Mouse (Mus musculus) left cerebral cortex, adult 8-10 months (tissue): ENCODE data around the gene Pkp1. TPM values are rescaled to one million over a fixed set of nuclear protein-coding genes. Genes with fewer than 3 reads are reported as not detected.

Experiments
- DNase-seq, 2 experiments: peaks; one replicate each; pipeline ENCODE4 v3.0.0; 2022; ENCODE audit warnings: low spot score in 2 of 2
- total RNA-seq, 4 experiments: library from RNA; stranded (reverse); gene quantifications; 2 replicates each; pipeline ENCODE4 v1.2.4; 2022

Pkp1 gene
- total RNA-seq, 4 experiments from 2014 or later = 0.17 to 0.36 (median 0.20) TPM

DNA sequence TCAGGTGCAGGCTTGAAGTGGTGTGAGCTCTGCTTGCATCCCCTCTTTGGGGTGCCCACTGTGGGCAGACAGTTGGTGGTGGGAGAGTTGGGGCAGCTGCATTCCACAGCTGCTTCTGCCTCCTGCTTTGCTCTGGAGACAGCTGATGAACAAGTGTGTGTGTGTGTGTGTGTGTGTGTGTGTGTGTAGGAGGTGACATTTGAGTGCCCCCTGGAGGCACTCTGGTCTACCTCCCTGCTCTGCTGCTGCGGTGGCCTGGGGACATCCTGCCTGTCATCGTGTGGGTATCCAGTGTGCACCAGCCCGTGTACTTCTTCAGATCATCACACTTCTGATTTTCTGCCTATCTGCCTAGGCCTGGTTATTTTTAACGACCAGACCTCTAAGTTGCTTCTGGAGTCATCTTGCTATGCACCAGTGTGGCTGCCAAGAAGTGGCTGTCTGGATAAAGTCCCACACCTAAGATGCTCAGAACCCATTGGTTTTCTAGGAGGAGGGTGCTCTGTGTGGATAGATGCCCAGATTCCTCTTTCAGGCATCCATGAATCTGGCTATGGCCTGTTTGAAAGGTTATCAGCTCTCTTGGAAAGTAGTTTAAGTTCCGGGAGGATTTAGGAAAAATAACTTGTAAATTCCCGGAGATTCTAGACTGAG is 84.7 kb downstream of the Pkp1 start:
- DNase-seq = no peak

DNA sequence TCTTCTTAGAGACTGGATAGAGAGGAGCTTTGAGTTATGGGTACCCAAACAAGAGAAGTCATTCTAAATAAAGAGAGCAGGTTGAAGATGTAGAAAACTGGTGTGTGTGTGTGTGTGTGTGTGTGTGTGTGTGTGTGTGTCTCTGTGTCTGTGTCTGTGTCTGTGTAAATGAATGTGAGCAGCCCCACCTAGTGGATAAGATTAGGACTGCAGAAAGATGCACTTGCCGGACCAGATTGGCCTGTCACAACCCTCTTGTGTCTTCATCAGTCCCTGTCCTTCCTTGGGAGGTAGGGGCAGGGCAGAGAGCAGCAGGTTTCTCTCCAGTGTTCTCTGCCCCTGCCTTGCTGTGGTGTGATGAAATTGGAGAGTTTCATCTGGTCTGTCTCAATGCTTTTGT is 90.1 kb downstream of the Pkp1 start:
- DNase-seq = no peak

DNA sequence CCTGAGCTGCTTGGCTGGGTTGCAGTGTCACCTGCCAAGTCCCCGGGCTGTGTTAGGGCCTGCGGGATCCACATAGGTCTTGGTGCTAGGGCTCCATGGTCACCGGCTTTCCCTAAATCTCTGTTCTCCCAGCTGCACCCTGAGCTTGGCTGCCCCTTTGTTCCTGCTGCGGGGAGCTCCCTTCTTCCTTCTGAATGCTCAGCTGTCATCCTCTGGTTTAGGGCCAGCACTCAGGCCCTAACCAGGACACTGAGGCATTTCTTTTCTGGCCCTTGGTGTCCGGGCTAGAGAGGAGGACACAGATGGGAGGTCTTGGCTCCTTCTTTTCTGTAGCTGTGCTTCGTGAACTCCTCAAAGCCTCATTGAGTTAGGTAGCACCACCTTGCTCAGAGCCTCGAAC is 97.2 kb downstream of the Pkp1 start:
- DNase-seq = no peak

Other genes with a start within 250 kb of the Pkp1 start
- 100 to 1,000 TPM; 277 to 320 (median 278) TPM for gene Csrp1, start 199.1 kb downstream of the Pkp1 start, total RNA-seq
- 10 to 100 TPM; 20.7 to 22.0 (median 21.7) TPM for gene Phlda3, start 153.1 kb downstream of the Pkp1 start, total RNA-seq
- gene Tnni1, start 139.8 kb downstream of the Pkp1 start, total RNA-seq = 1 to 10 TPM; 3.7 to 7.8 (median 4.2) TPM
- gene Lad1, start 100.6 kb downstream of the Pkp1 start, total RNA-seq = 1 to 10 TPM in 2 of 4 experiments, under 1 TPM in 2; 0.68 to 1.2 (median 1.1) TPM
- gene Tnnt2, start 82.9 kb downstream of the Pkp1 start, total RNA-seq = 10 to 100 TPM; 11.8 to 18.8 (median 13.4) TPM
- 10 to 100 TPM; 14.0 to 17.5 (median 14.3) TPM for gene Igfn1, start 87.1 kb upstream of the Pkp1 start, total RNA-seq
- gene Tmem9, start 88.9 kb upstream of the Pkp1 start, total RNA-seq = 10 to 100 TPM; 56.1 to 74.4 (median 67.6) TPM
- 1 to 10 TPM; 1.2 to 2.5 (median 2.1) TPM for gene Ascl5, start 131.6 kb upstream of the Pkp1 start, total RNA-seq
- gene Cacna1s, start 133.5 kb upstream of the Pkp1 start, total RNA-seq = 1 to 10 TPM in 3 of 4 experiments, under 1 TPM in 1; 0.83 to 1.6 (median 1.4) TPM
- 10 to 100 TPM; 49.0 to 57.8 (median 53.5) TPM for gene Kif21b, start 212.2 kb upstream of the Pkp1 start, total RNA-seq